14 mouse cellular contexts compared by ENCODE assay signal in genomic region chr6:133972054-133972705, GRCm38 (mm10).
"Had no signal": no experiment of that assay in that cellular context is flagged by ENCODE, and none has a peak within 500 bp of the region (broad histone marks: within the 10 kb centered on the region; RNA-seq: fewer than 3 reads in every experiment).

No protein-coding gene starts in this region.

- H3K27me3 ChIP-seq: limb, embryonic 12.5 days; liver, embryonic 15.5 days; megakaryocyte, embryonic 14.5 days; midbrain, embryonic 13.5 days; neural tube, embryonic 12.5 days had no signal

- H3K4me1 ChIP-seq: limb, embryonic 12.5 days; liver, embryonic 15.5 days; midbrain, embryonic 13.5 days had no signal

- DNase-seq: kidney, adult 2 months; kidney, postnatal 25 days; liver; lung, adult 2 months; lung, postnatal 14 days; thymus, adult 18-20 months; thymus, postnatal 14 days had no signal

- H3K27ac ChIP-seq: left cerebral cortex, adult 2 months; limb, embryonic 12.5 days; liver, embryonic 15.5 days; macrophage; midbrain, embryonic 13.5 days; neural tube, embryonic 12.5 days had no signal

- H3K9ac ChIP-seq: limb, embryonic 12.5 days; liver, embryonic 15.5 days; midbrain, embryonic 13.5 days; neural tube, embryonic 12.5 days had no signal

- H3K4me2 ChIP-seq: limb, embryonic 12.5 days; liver, embryonic 15.5 days; midbrain, embryonic 13.5 days; neural tube, embryonic 12.5 days had no signal

- H3K4me3 ChIP-seq: left cerebral cortex, adult 2 months; limb, embryonic 12.5 days; liver, embryonic 15.5 days; megakaryocyte, embryonic 14.5 days; midbrain, embryonic 13.5 days; neural tube, embryonic 12.5 days had no signal

- H3K36me3 ChIP-seq: limb, embryonic 12.5 days; liver, embryonic 15.5 days; midbrain, embryonic 13.5 days; neural tube, embryonic 12.5 days had no signal

- H3K9me3 ChIP-seq: limb, embryonic 12.5 days; liver, embryonic 15.5 days; megakaryocyte, embryonic 14.5 days; midbrain, embryonic 13.5 days; neural tube, embryonic 12.5 days had no signal
